Mouse (Mus musculus) lung, embryonic 14.5 days (tissue): ENCODE measurements around the gene Rbms1. TPM values are rescaled to one million over a fixed set of nuclear protein-coding genes. Genes with fewer than 3 reads are reported as not detected.

ENCODE experiments used
- ATAC-seq: fragments of 200-750 bp; cut with Nextera tagmentation; 2 replicates; pipeline ENCODE4 v1.8.0; 2017; ENCODE audit warnings: mild to moderate bottlenecking, moderate TSS enrichment, moderate library complexity; ENCODE audit not compliant: insufficient read depth
- DNase-seq: peaks from one replicate; pipeline ENCODE4 v3.0.0-alpha.2; 2015
- H3K27ac ChIP-seq: fragments of 300-500 bp; sonication (generic); 2 replicates; pipeline ENCODE4 v1.5.1; 2014; ENCODE audit warnings: low read depth, mild to moderate bottlenecking, moderate library complexity
- H3K27me3 ChIP-seq: fragments of 300-500 bp; sonication (generic); 2 replicates; pipeline ENCODE4 v1.6.1; 2014; ENCODE audit warnings: low read length, control low read depth; ENCODE audit not compliant: insufficient read depth
- H3K36me3 ChIP-seq: fragments of 300-500 bp; sonication (generic); 2 replicates; pipeline ENCODE4 v1.6.1; 2014; ENCODE audit warnings: control low read depth; ENCODE audit not compliant: insufficient read depth
- H3K4me1 ChIP-seq: fragments of 300-500 bp; sonication (generic); 2 replicates; pipeline ENCODE4 v1.6.1; 2014; ENCODE audit warnings: antibody characterized with exemption, control low read depth; ENCODE audit not compliant: insufficient read depth
- H3K4me2 ChIP-seq: fragments of 300-500 bp; sonication (generic); 2 replicates; pipeline ENCODE4 v1.6.1; 2014; ENCODE audit warnings: mild to moderate bottlenecking
- H3K4me3 ChIP-seq: fragments of 300-500 bp; sonication (generic); 2 replicates; pipeline ENCODE4 v1.5.1; 2014; ENCODE audit warnings: low read depth, low read length
- H3K9ac ChIP-seq: fragments of 300-500 bp; sonication (generic); 2 replicates; pipeline ENCODE4 v1.6.1; 2014
- H3K9me3 ChIP-seq: fragments of 300-500 bp; sonication (generic); 2 replicates; pipeline ENCODE4 v1.6.1; 2016; ENCODE audit warnings: low read depth, low read length, control low read depth
- CTCF ChIP-seq: IDR thresholded peaks from 2 replicates; pipeline ENCODE4 v1.5.1; 2016; ENCODE audit warnings: antibody characterized with exemption, low read depth
- WGBS: fragments of 180-500 bp; shearing (Covaris S2); extraction: QIAGEN DNeasy Blood & Tissue Kit; methylation state at CpG from one replicate; pipeline ENCODE4 v1.1.7; 2014; 5-methylcytosine and 5-hydroxymethylcytosine counted together
- polyA plus RNA-seq: library from polyadenylated mRNA; unstranded; fragments of >200 nt; fragmentation: Nextera tagmentation; extraction: Ambion mirVana; gene quantifications from 2 replicates; pipeline ENCODE4 v1.2.1, GENCODE M21; 2014

The Rbms1 gene
- polyA plus RNA-seq, 1 experiment from 2014 or later: 136 TPM

DNA sequence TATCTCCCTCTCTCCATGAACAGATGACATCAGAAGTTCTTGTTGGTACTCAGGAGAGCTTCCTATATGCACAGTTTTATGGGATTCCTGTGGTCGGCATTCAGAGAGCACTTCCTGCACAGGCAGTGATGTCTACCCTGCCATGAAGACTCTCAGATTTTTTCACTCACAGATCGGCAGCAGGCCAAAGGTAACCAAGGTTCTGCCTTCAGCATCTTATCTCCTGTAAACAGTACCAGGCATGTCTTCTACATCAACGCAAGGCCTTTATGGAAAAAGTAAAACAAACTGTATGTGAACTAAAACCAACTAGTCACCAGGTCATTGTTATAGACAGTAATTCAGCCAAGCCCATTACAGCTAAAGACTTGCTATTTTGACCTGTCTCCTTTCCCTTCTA is 115.0 kb downstream of the Rbms1 start:
- ATAC-seq: no peak
- WGBS: 66% methylated on average over 3 of the region's 3 CpGs
- Histone ChIP-seq H3K4me3 (no peak overlapping the region), H3K27me3 (no peaks in the 10 kb centered on the region), H3K4me2 (no peak overlapping the region), H3K4me1 (peaks cover 15% of the 10 kb centered on the region), H3K27ac (no peak overlapping the region), H3K9ac (no peak overlapping the region), H3K9me3 (no peaks in the 10 kb centered on the region), H3K36me3 (0 out of 2 replicates have a peak, but pooled peaks cover 4% of the 10 kb centered on the region)
- no peak for TF ChIP-seq CTCF
- DNase-seq: no peak

DNA sequence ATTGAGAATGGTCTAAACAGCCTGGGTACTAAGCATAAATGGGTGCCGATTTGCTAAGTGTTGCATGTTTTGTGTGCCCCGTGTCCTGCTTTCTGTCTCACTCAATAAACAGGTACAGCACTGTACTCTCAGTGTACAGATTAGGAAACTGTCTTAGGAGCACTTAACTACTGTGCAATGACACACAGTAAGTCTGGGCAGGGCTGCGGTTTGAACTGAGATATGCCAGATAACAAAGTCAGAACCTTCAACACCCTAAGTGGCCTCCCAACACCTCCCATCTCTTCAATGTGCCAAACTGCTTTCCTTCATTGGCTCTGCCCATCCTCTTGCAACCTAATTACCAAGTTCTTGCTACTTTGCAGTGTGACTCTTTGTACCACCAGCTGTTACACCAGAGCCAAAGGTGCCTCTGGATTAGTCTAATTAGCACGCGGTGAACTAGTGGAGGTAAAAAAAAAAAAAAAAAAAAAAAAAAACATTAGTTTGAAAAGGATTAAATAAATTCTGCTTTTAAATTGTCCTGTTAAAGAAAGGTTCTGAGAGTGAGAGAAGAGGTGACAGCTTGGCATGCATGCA is 117.6 kb downstream of the Rbms1 start:
- Histone ChIP-seq H3K9ac (no peak overlapping the region), H3K27me3 (no peaks in the 10 kb centered on the region), H3K4me2 (no peak overlapping the region), H3K4me1 (peaks cover 8% of the 10 kb centered on the region; the same call in 1 of the 2 replicates), H3K36me3 (peaks cover 19% of the 10 kb centered on the region; the same call in 1 of the 2 replicates), H3K27ac (no peak overlapping the region), H3K9me3 (no peaks in the 10 kb centered on the region), H3K4me3 (no peak overlapping the region)
- 46% methylated on average over 5 of the region's 5 CpGs for WGBS
- no peak for DNase-seq
- no peak for TF ChIP-seq CTCF
- no peak for ATAC-seq

- WGBS: 86% methylated on average over 1 of the region's 1 CpGs
- peaks cover 19% of the 10 kb centered on the region; the same call in 1 of the 2 replicates for H3K36me3 ChIP-seq
- ATAC-seq (no peak), DNase-seq (no peak)
- no peaks in the 10 kb centered on the region for H3K9me3 ChIP-seq
- TF ChIP-seq CTCF: no peak
- 0 out of 2 replicates have a peak, but pooled peaks cover 5% of the 10 kb centered on the region for H3K4me1 ChIP-seq
- H3K27me3 ChIP-seq: no peaks in the 10 kb centered on the region
- no peak overlapping the region for H3K9ac ChIP-seq
- H3K4me2 ChIP-seq: no peak overlapping the region
- H3K4me3 ChIP-seq: no peak overlapping the region
- no peak overlapping the region for H3K27ac ChIP-seq
These were observed 118.7 kb downstream of the Rbms1 start for GRCm38 (mm10) chr2:60844259-60844658.

- H3K4me1 ChIP-seq: peaks cover 8% of the 10 kb centered on the region; the same call in 1 of the 2 replicates
- no peak for ATAC-seq
- no peak overlapping the region for H3K27ac ChIP-seq
- 71% methylated on average over 3 of the region's 3 CpGs for WGBS
- no peak overlapping the region for H3K4me2 ChIP-seq
- no peak for TF ChIP-seq CTCF
- H3K27me3 ChIP-seq: no peaks in the 10 kb centered on the region
- no peaks in the 10 kb centered on the region for H3K9me3 ChIP-seq
- no peak overlapping the region for H3K9ac ChIP-seq
- no peak overlapping the region for H3K4me3 ChIP-seq
- peaks cover 19% of the 10 kb centered on the region; the same call in 1 of the 2 replicates for H3K36me3 ChIP-seq
- DNase-seq: no peak
These were observed 119.4 kb downstream of the Rbms1 start for GRCm38 (mm10) chr2:60843633-60844032.

- H3K27me3 ChIP-seq: no peaks in the 10 kb centered on the region
- H3K36me3 ChIP-seq: peaks cover 19% of the 10 kb centered on the region; the same call in 1 of the 2 replicates
- H3K4me2 ChIP-seq: no peak overlapping the region
- DNase-seq (peak; percentile 72), ATAC-seq (peak; percentile 63)
- peaks cover 10% of the 10 kb centered on the region for H3K4me1 ChIP-seq
- peak overlapping the region; percentile 64; the same call in 1 of the 2 replicates for H3K27ac ChIP-seq
- no peak for TF ChIP-seq CTCF
- WGBS: 27% methylated on average over 4 of the region's 4 CpGs
- no peak overlapping the region for H3K4me3 ChIP-seq
- no peak overlapping the region for H3K9ac ChIP-seq
- H3K9me3 ChIP-seq: no peaks in the 10 kb centered on the region
These were observed 120.0 kb downstream of the Rbms1 start for GRCm38 (mm10) chr2:60842976-60843375.

- DNase-seq: no peak
- H3K9ac ChIP-seq: no peak overlapping the region
- no peak overlapping the region for H3K4me3 ChIP-seq
- no peak overlapping the region for H3K27ac ChIP-seq
- 70% methylated on average over 4 of the region's 4 CpGs for WGBS
- no peaks in the 10 kb centered on the region for H3K27me3 ChIP-seq
- H3K36me3 ChIP-seq: peaks cover 20% of the 10 kb centered on the region; the same call in 1 of the 2 replicates
- H3K9me3 ChIP-seq: no peaks in the 10 kb centered on the region
- ATAC-seq: no peak
- peaks cover 24% of the 10 kb centered on the region for H3K4me1 ChIP-seq
- H3K4me2 ChIP-seq: no peak overlapping the region
- TF ChIP-seq CTCF: no peak
These were observed 122.1 kb downstream of the Rbms1 start for GRCm38 (mm10) chr2:60840922-60841321.

- Histone ChIP-seq H3K9ac (no peak overlapping the region), H3K36me3 (peaks cover 25% of the 10 kb centered on the region; the same call in 1 of the 2 replicates), H3K9me3 (no peaks in the 10 kb centered on the region), H3K27ac (no peak overlapping the region), H3K4me3 (no peak overlapping the region), H3K27me3 (no peaks in the 10 kb centered on the region), H3K4me2 (no peak overlapping the region), H3K4me1 (peaks cover 24% of the 10 kb centered on the region)
- no peak for DNase-seq
- WGBS: 71% methylated on average over 4 of the region's 4 CpGs
- TF ChIP-seq CTCF: no peak
- no peak for ATAC-seq
These were observed 123.5 kb downstream of the Rbms1 start for GRCm38 (mm10) chr2:60839498-60839897.
